Mouse (Mus musculus) frontal cortex, postnatal 10 days (tissue): Measurements from ENCODE around the gene Slc38a4.

ENCODE experiments used
- DNase-seq, 2 experiments: peaks; one replicate each; pipeline ENCODE4 v3.0.0; 2022; ENCODE audit warnings: low spot score in 2 of 2, mixed read lengths in 1 of 2

Gene Slc38a4

DNA sequence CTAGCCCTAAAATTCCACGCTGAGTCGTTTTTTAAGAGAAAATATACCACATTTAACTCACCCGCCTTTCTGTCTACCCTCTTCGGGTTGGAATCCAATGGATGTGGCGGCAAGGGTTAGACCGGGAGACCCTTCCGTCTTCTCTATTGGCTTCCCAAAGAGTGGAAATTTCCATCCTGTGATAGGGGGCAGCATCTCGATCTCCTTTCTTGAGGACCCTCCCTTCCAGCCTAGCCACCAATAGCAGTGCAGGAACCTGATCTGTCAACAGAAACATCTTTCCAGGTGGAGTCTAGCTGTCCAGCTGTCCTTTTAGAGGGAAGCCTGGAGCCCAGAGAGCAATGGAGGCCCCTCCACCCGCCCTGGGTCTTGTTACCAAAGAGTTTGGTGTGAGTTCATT, at the start of gene Slc38a4:
Slc38a4 (minus strand) TSS at position 163 of the 400 bp plus-strand sequence.
- no peak for DNase-seq

GRCm38 (mm10) chr15:97104889-97105391, 49.2 kb upstream of the Slc38a4 start:
- DNase-seq, result no peak

DNA sequence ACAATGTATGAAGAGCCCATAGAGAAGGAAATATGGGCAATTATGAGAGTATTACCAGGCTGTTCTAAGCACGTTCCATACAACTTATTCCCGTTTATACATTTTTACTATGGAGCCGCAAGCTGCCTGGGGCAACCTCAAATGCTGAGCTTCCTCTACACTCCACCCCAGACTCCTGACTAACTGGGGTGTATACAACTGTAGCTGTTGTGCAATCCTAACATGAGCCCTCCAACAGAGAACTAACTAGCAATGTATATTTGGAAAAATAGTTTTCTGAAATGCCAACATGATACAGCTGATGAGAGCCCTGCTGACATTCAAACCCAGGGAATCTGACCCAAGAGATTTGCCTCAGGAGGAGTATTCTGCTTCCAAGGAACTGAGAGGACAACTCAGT, 48.3 kb upstream of the Slc38a4 start:
- DNase-seq, result no peak

- no peak for DNase-seq
Measured at GRCm38 (mm10) chr15:97102811-97103210, 47.1 kb upstream of the Slc38a4 start.

- DNase-seq, result no peak
Measured at GRCm38 (mm10) chr15:97102181-97102580, 46.4 kb upstream of the Slc38a4 start.

DNA sequence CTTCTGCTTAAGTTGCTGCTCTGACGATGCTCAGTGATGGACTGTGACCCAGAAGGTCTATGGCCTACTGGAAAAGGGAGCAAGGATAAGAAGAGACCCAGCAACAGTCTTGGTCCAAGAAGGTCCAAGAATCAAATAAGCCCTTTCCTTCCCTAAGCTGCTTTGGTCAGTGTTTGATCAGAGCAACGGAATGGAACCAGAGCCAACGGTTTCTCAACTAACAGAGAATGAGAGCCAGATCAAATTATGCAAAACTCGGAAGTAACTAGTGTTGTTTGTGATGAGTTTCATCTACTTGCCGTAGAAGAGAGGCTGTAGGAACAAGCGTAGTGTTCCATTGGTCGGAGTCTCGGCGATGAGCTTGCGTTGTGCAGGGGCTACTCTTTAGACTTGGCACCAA, 43.3 kb upstream of the Slc38a4 start:
- DNase-seq, result no peak

- no peak for DNase-seq
Measured at GRCm38 (mm10) chr15:97097548-97097947, 41.8 kb upstream of the Slc38a4 start.

- DNase-seq, result no peak
Measured at GRCm38 (mm10) chr15:97089526-97089925, 33.8 kb upstream of the Slc38a4 start.

- no peak for DNase-seq
Measured at GRCm38 (mm10) chr15:97085833-97086232, 30.1 kb upstream of the Slc38a4 start.

- no peak for DNase-seq
Measured at GRCm38 (mm10) chr15:97077665-97078064, 21.9 kb upstream of the Slc38a4 start.

- no peak for DNase-seq
Measured at GRCm38 (mm10) chr15:97076092-97076491, 20.3 kb upstream of the Slc38a4 start.

DNA sequence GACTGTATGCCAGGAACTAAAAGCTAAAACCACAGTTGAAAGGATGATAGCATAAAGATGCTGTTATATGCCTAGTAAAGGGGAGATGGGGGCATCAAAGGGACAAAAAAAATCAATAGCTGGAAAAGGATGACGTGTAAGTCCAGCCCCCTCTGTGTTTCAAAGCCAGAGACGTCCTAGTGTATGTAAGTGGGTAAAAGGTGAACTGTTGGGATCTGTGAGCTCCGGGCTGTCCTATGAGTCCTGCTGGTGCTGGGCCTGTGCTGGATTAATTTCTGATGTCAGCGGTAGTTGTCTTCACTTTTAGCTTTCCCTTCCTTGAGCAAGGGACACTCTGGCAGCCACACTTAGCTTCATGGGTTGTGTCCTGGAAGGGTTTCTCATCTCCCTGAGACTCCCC, 19.5 kb upstream of the Slc38a4 start:
- DNase-seq, result no peak

- DNase-seq, result no peak
Measured at GRCm38 (mm10) chr15:97072859-97073826, 17.4 kb upstream of the Slc38a4 start.

DNA sequence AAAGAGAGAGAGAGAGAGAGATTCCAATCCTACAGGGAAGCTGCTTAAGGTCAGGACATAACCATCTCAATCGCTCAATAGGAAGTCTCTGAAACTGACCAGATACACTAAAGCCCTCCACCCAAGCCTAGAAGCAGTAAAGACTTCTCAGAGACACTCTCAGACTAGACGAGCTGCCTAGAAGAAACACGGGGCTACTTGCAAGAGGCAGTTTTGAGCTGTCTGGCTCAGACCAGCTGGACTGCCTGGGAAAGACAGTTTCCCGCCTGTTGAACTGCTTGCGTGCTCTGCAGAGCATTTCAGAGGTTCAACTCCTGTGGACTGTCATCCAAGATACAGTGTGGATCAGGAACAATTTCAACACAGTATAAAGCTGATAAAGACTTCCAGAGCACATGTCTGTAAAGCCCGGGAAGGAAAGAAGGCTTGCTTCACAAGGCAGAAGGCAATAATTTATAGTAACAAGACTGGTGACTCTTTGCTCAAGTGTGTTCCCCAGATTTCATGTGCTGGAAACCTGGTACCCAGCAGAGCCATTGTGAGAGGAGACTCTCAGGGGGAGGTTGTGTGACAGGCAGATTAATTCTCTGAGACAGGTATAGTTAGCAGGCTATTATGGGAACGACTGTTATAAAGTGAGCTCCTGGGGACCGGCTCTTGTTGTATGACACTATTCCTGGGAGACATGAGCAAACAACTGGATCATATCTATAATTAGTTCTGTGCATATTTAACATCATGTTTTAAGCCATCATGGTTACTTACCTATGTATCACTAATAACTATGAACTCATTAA, 11.8 kb upstream of the Slc38a4 start:
- no peak for DNase-seq

DNA sequence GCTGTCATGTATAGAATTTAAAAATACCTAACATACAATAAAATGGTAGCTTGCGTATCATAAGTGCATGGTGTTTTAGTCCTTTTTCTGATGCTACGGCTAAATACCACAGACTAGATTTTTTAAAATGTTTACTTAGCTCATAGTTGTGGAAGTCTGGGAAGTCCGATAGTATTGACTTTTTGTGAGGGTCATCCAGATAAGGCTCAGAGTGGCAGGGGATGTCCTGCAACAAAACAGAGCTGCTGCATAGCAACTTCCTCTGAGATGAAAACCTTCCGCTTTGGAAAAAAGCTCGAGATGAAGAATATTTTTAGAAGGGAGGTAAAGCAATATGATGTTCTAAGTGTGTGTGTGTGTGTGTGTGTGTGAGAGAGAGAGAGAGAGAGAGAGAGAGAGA, 11.2 kb upstream of the Slc38a4 start:
- no peak for DNase-seq

DNA sequence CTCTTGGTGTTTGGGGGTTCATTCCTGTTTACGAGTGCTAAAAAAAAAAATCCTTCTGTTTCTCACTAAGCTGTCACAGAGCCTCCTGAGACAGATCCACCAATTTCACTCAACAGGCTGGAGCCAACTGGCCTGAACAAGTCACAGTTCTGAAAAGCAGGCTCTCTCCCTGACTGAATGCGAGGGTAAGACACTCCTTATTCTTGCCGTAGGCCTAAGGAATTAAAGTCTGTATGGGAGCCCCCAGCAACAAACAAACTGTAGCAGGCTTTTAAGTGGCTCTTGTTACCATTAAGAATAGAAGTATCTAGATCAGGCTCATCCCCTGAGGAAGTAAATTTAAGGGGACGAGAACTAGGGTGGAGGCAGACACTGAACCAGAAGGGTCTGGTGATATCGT, 7.5 kb upstream of the Slc38a4 start:
- no peak for DNase-seq

GRCm38 (mm10) chr15:97060973-97061372, 5.2 kb upstream of the Slc38a4 start:
- no peak for DNase-seq

DNA sequence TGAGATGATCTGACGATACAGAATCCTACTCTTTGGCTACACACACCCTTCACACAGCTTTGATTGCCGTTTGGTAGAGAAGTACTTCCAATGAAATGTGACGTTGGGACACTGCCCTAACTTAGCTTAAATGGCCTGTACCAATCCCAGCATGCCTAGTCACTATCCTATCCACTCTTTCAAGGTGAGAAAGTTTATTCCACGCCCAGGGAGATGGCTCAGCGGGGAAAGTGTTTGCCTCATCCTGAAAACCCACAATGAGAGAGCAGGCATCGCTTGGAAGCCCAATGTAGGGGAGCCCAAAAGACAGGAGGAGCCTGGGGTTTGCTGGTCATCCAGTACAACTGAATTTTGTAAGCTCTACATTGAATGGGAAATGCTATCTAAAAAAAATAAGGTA, 4.8 kb upstream of the Slc38a4 start:
- DNase-seq, result no peak

DNA sequence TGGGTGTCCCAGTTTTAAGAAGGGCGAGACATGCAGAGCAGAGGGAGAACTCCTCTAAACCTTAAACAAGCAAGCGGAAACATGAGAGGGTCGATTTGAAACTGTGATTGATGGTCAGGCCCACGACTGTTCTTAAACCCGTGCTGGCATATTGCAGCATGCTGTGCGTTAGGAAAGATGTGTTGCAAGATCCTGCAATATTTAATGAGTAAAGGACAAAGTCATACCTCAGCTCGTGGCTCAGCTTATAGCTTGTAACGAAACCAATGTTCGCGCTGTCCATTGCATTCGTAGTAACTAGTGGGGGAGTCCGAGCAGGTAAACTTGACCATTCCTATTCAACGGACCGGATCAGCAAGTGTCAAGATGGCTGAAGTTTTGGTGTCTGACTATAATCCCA, 4.3 kb upstream of the Slc38a4 start:
- no peak for DNase-seq

DNA sequence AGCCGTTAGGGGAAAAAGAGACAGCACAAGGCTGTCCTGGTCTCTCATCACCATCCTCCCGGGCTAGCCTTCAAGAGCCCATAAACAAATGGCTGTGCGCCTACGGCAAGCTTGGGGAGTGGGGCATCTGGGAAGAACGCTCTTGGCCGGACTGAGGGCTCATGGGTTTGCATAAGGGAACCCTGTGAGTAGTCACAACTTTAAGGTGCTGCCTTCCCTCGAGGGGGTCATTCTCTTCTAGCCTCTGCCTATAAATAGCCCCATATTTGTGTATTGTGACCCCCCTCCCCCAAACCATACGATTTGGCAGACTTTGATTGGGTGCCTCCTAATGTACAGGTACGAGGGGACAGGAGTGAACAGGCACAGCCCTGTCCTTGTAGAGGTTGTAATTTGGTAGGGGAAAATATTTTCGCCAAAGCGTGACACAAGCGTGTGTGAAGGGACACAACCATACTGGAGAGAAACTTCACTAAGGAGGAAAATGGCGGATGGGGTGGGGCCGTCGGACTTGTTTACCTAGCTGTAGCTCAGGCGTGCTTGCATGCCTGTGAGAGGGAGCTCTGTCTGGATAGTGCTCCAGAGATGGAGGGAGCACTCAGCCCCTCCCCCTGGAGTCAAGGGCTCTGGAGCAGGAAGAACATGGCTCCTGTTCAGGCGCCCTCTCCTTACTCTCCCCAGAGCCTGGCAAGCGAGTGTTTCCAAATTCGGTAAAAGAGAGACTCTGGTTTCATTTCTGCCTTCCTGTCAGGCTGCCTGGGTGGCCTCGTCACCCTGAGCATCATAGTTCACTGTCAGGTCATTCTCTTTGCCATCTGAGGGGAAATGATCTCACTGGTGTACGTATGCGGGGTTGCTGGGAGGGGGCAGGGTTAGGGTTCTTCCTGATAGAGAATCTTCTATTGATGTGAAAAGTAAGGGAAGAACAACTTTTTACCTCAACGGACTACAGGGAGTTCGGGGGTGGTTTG, 3.6 kb upstream of the Slc38a4 start:
- DNase-seq, result no peak

DNA sequence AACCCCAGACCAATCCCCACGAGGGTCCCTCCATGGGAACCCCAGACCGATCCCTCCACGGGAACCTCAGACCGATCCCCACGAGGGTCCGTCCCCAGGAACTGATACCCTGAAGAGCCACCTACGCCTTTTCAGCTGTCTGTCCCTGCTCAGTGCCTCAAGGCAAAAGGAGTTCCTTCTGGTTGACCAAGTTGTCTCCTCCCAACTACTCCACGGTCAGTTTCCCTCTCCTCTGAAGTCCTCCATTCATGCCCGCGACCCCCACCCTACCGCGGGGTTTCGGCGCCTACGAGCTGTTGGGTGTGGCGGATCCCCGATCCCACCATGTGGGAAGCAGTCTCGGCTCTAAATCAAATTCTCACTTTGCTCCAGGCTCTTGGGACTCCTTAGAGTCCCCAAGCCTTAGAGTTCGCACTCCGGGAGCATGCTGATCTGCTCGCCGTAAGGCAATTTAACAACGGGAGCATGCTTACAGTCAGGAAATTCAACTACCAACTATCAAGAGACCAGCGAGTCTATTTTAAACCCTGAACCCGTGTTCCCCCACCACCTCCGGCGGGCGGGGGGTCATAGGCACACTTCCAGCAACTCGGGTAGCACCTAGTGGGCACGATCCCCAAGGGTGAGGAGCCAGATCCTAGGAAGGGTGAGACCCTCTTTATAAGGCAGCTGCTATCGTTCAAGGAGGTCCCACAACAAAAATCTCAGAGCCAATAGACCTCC, 828 bp downstream of the Slc38a4 start:
- no peak for DNase-seq
